Mouse (Mus musculus): ENCODE measurements around the gene Olfr1388. TPM values are rescaled to one million over a fixed set of nuclear protein-coding genes. Genes with fewer than 3 reads are reported as not detected.

Olfr1388 gene
- polyA plus RNA-seq, 1 experiment from 2014 or later = 0.12 TPM

Other genes with a start within 250 kb of the Olfr1388 start
- gene Btnl9, start 249.5 kb upstream of the Olfr1388 start, polyA plus RNA-seq (2015; fragmentation: Nextera tagmentation; extraction: Ambion mirVana) = 1.7 and 2.2 TPM in 2 replicates
- 36.0 and 36.7 TPM in 2 replicates for gene Zfp62, start 233.3 kb upstream of the Olfr1388 start, polyA plus RNA-seq (2015; fragmentation: Nextera tagmentation; extraction: Ambion mirVana)
- 71.7 and 75.4 TPM in 2 replicates for gene Mgat1, start 192.4 kb upstream of the Olfr1388 start, polyA plus RNA-seq (2015; fragmentation: Nextera tagmentation; extraction: Ambion mirVana)
- 0.11 TPM in 1 of 2 replicates, not detected in the other for gene Olfr1393, start 158.3 kb upstream of the Olfr1388 start, polyA plus RNA-seq (2015; fragmentation: Nextera tagmentation; extraction: Ambion mirVana)
- not detected in 2 replicates for gene Olfr1392, start 151.3 kb upstream of the Olfr1388 start, polyA plus RNA-seq (2015; fragmentation: Nextera tagmentation; extraction: Ambion mirVana)
- gene Olfr10, start 131.9 kb upstream of the Olfr1388 start, polyA plus RNA-seq (2015; fragmentation: Nextera tagmentation; extraction: Ambion mirVana) = not detected in 2 replicates
- 0.08 TPM in 1 of 2 replicates, not detected in the other for gene Olfr1391, start 113.9 kb upstream of the Olfr1388 start, polyA plus RNA-seq (2015; fragmentation: Nextera tagmentation; extraction: Ambion mirVana)
- gene Olfr1390, start 101.4 kb upstream of the Olfr1388 start, polyA plus RNA-seq (2015; fragmentation: Nextera tagmentation; extraction: Ambion mirVana) = not detected in 2 replicates
- 0.05 TPM in 1 of 2 replicates, not detected in the other for gene Olfr1389, start 13.6 kb upstream of the Olfr1388 start, polyA plus RNA-seq (2015; fragmentation: Nextera tagmentation; extraction: Ambion mirVana)
- 0.23 TPM in 1 of 2 replicates, not detected in the other for gene Olfr1387, start 18.7 kb downstream of the Olfr1388 start, polyA plus RNA-seq (2015; fragmentation: Nextera tagmentation; extraction: Ambion mirVana)
- 0.19 TPM in 1 of 2 replicates, not detected in the other for gene Olfr1386, start 28.4 kb downstream of the Olfr1388 start, polyA plus RNA-seq (2015; fragmentation: Nextera tagmentation; extraction: Ambion mirVana)
- not detected in 2 replicates for gene Olfr1385, start 52.4 kb downstream of the Olfr1388 start, polyA plus RNA-seq (2015; fragmentation: Nextera tagmentation; extraction: Ambion mirVana)
- not detected in 2 replicates for gene Olfr1384, start 70.1 kb downstream of the Olfr1388 start, polyA plus RNA-seq (2015; fragmentation: Nextera tagmentation; extraction: Ambion mirVana)
- 0.12 TPM in 1 of 2 replicates, not detected in the other for gene Olfr1383, start 83.0 kb downstream of the Olfr1388 start, polyA plus RNA-seq (2015; fragmentation: Nextera tagmentation; extraction: Ambion mirVana)
- not detected in 2 replicates for gene Olfr1382, start 91.6 kb downstream of the Olfr1388 start, polyA plus RNA-seq (2015; fragmentation: Nextera tagmentation; extraction: Ambion mirVana)
- gene Olfr1381, start 106.8 kb downstream of the Olfr1388 start, polyA plus RNA-seq (2015; fragmentation: Nextera tagmentation; extraction: Ambion mirVana) = not detected in 2 replicates
- gene Olfr1380, start 120.3 kb downstream of the Olfr1388 start, polyA plus RNA-seq (2015; fragmentation: Nextera tagmentation; extraction: Ambion mirVana) = 0.11 TPM in 1 of 2 replicates, not detected in the other
- gene Flt4, start 172.6 kb downstream of the Olfr1388 start, polyA plus RNA-seq (2015; fragmentation: Nextera tagmentation; extraction: Ambion mirVana) = 5.5 and 5.9 TPM in 2 replicates
- not detected in 2 replicates for gene Scgb3a1, start 227.0 kb downstream of the Olfr1388 start, polyA plus RNA-seq (2015; fragmentation: Nextera tagmentation; extraction: Ambion mirVana)